Mouse (Mus musculus): ENCODE data around the gene Ano4. TPM values are rescaled to one million over a fixed set of nuclear protein-coding genes. Genes with fewer than 3 reads are reported as not detected.

Gene Ano4
- polyA plus RNA-seq, 1 experiment, result not detected

DNA sequence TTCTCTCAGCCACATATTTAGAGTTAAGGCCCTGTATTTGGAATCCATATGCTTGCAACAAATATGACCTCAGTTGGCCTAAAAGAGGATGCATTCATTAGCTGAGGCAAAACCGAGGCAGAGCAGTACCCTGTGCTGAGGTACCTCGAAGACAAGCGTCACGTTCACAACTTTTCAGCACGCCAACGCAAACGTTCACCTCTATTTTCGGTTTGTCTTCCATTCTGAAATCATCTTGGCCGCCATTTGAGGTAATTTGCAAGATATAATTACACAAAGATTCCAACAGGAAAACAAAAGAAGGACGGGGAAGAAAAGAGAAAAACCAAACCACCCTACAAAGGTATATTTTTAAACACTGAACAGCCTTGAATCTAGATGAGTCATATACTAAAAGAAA, 148.1 kb downstream of the Ano4 start:
- H3K4me2 ChIP-seq (ENCODE audit: low read depth), result no peak overlapping the region
- no peaks in the 10 kb centered on the region for H3K79me2 ChIP-seq (ENCODE audit: control insufficient read depth, insufficient read depth)
- no peaks in the 10 kb centered on the region for H3K36me3 ChIP-seq (ENCODE audit: control insufficient read depth, insufficient read depth)
- H3ac ChIP-seq (ENCODE audit: control insufficient read depth, insufficient read length), result no peak overlapping the region
- TF ChIP-seq USF1 (IDR thresholded peaks at IDR 0.05; ENCODE audit: low read depth) (no peak), POLR2AphosphoS2 (IDR thresholded peaks at IDR 0.05; ENCODE audit: insufficient read length, low read depth) (no peak), TCF3 (IDR thresholded peaks at IDR 0.05; ENCODE audit: insufficient read length, low read depth) (no peak), SRF (IDR thresholded peaks at IDR 0.05; ENCODE audit: control insufficient read depth, insufficient read length, low read depth) (no peak), REST (IDR thresholded peaks at IDR 0.05; ENCODE audit: insufficient read depth, insufficient read length) (no peak), MYOG (IDR thresholded peaks at IDR 0.05; ENCODE audit: control insufficient read depth in 1 of 3, insufficient read depth in 1 of 3, insufficient read length in 2 of 3, low read depth in 2 of 3) (no peak), E2F4 (IDR thresholded peaks at IDR 0.05; ENCODE audit: insufficient read depth) (no peak), MAX (IDR thresholded peaks at IDR 0.05; ENCODE audit: low read depth) (no peak), MYOD1 (IDR thresholded peaks at IDR 0.05; ENCODE audit: control insufficient read depth in 1 of 3, insufficient read length in 2 of 3, low read depth in 2 of 3) (no peak), POLR2A (IDR thresholded peaks at IDR 0.05; ENCODE audit: insufficient read length, low read depth) (no peak), TCF12 (IDR thresholded peaks at IDR 0.05; ENCODE audit: insufficient read depth, poor library complexity, severe bottlenecking) (no peak), CEBPB (IDR thresholded peaks at IDR 0.05; ENCODE audit: insufficient read depth, poor library complexity, severe bottlenecking) (no peak)
- no peaks in the 10 kb centered on the region for H3K27me3 ChIP-seq (ENCODE audit: control insufficient read depth, insufficient read depth, insufficient read length)
- no peak overlapping the region for H3K4me3 ChIP-seq

DNA sequence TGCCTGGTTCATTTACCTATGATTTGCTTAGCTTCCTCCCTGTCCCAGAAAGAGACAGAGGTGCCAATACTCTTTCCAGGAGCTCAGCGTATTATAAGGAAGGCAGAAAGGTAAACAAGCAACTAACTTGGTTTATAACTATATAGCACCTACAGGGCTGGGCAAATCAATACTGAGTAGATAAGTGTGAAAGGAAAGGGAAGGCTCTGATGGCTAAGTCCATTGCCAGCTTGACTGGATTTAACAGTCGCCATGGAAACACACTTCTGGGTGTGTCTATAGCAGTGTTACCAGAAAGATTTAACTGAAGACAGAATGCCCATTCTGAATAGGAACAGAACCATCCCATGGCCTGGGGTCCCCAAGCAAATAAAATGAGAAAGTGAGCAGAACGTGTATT, 149.5 kb downstream of the Ano4 start:
- Histone ChIP-seq H3K79me2 (ENCODE audit: control insufficient read depth, insufficient read depth) (no peaks in the 10 kb centered on the region), H3ac (ENCODE audit: control insufficient read depth, insufficient read length) (no peak overlapping the region), H3K36me3 (ENCODE audit: control insufficient read depth, insufficient read depth) (no peaks in the 10 kb centered on the region), H3K4me3 (no peak overlapping the region), H3K4me2 (ENCODE audit: low read depth) (no peak overlapping the region), H3K27me3 (ENCODE audit: control insufficient read depth, insufficient read depth, insufficient read length) (no peaks in the 10 kb centered on the region)
- TF ChIP-seq MAX (IDR thresholded peaks at IDR 0.05; ENCODE audit: low read depth) (no peak), TCF3 (IDR thresholded peaks at IDR 0.05; ENCODE audit: insufficient read length, low read depth) (no peak), MYOD1 (IDR thresholded peaks at IDR 0.05; ENCODE audit: control insufficient read depth in 1 of 3, insufficient read length in 2 of 3, low read depth in 2 of 3) (no peak), REST (IDR thresholded peaks at IDR 0.05; ENCODE audit: insufficient read depth, insufficient read length) (no peak), MYOG (IDR thresholded peaks at IDR 0.05; ENCODE audit: control insufficient read depth in 1 of 3, insufficient read depth in 1 of 3, insufficient read length in 2 of 3, low read depth in 2 of 3) (no peak), USF1 (IDR thresholded peaks at IDR 0.05; ENCODE audit: low read depth) (no peak), SRF (IDR thresholded peaks at IDR 0.05; ENCODE audit: control insufficient read depth, insufficient read length, low read depth) (no peak), POLR2A (IDR thresholded peaks at IDR 0.05; ENCODE audit: insufficient read length, low read depth) (no peak), POLR2AphosphoS2 (IDR thresholded peaks at IDR 0.05; ENCODE audit: insufficient read length, low read depth) (no peak), CEBPB (IDR thresholded peaks at IDR 0.05; ENCODE audit: insufficient read depth, poor library complexity, severe bottlenecking) (no peak), TCF12 (IDR thresholded peaks at IDR 0.05; ENCODE audit: insufficient read depth, poor library complexity, severe bottlenecking) (no peak), E2F4 (IDR thresholded peaks at IDR 0.05; ENCODE audit: insufficient read depth) (no peak)

DNA sequence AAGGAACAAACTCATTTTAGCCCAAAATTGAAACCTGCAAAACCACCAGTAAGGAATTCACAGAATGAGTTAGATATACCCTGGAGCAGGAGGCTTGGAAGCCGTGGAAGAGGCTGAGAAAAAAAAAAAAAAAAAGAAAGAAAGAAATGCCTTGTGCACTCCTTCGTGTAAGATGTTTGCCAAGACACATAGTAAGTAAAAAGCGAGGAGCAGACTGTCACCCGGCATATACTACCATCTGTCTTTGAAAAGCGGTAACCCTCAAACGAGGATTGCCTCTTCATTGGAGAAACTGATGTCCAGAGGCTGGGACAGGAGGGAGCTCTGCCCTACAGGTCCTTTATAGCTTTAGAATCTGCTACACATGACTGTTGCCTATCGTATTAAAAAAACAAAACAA, 150.1 kb downstream of the Ano4 start:
- TF ChIP-seq POLR2A (IDR thresholded peaks at IDR 0.05; ENCODE audit: insufficient read length, low read depth) (no peak), SRF (IDR thresholded peaks at IDR 0.05; ENCODE audit: control insufficient read depth, insufficient read length, low read depth) (no peak), REST (IDR thresholded peaks at IDR 0.05; ENCODE audit: insufficient read depth, insufficient read length) (no peak), CEBPB (IDR thresholded peaks at IDR 0.05; ENCODE audit: insufficient read depth, poor library complexity, severe bottlenecking) (no peak), MAX (IDR thresholded peaks at IDR 0.05; ENCODE audit: low read depth) (no peak), USF1 (IDR thresholded peaks at IDR 0.05; ENCODE audit: low read depth) (no peak), E2F4 (IDR thresholded peaks at IDR 0.05; ENCODE audit: insufficient read depth) (no peak), MYOD1 (IDR thresholded peaks at IDR 0.05; ENCODE audit: control insufficient read depth in 1 of 3, insufficient read length in 2 of 3, low read depth in 2 of 3) (no peak), TCF12 (IDR thresholded peaks at IDR 0.05; ENCODE audit: insufficient read depth, poor library complexity, severe bottlenecking) (no peak), MYOG (IDR thresholded peaks at IDR 0.05; ENCODE audit: control insufficient read depth in 1 of 3, insufficient read depth in 1 of 3, insufficient read length in 2 of 3, low read depth in 2 of 3) (no peak), TCF3 (IDR thresholded peaks at IDR 0.05; ENCODE audit: insufficient read length, low read depth) (no peak), POLR2AphosphoS2 (IDR thresholded peaks at IDR 0.05; ENCODE audit: insufficient read length, low read depth) (no peak)
- H3K36me3 ChIP-seq (ENCODE audit: control insufficient read depth, insufficient read depth), result no peaks in the 10 kb centered on the region

DNA sequence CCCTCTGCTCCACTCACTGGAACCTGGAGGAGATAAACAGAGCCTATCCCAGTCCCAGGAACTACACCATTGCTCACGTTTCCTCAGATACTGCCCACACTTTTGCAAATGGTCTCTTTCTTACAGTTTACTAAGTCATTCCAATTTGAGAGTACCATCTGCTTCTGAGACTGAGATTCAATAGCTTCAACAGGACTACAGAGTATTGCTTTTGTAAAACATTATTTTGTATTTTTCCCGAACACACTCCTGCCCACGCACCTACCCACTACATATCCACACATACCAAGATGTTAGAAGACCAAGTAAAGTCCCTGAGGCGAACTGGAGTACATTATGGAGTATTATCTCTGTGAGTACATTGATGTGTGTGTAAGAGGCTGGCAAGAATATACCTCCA, 166.6 kb downstream of the Ano4 start:
- Histone ChIP-seq H3K4me2 (ENCODE audit: low read depth) (no peak overlapping the region), H3ac (ENCODE audit: control insufficient read depth, insufficient read length) (no peak overlapping the region), H3K79me2 (ENCODE audit: control insufficient read depth, insufficient read depth) (no peaks in the 10 kb centered on the region), H3K27me3 (ENCODE audit: control insufficient read depth, insufficient read depth, insufficient read length) (no peaks in the 10 kb centered on the region), H3K36me3 (ENCODE audit: control insufficient read depth, insufficient read depth) (no peaks in the 10 kb centered on the region), H3K4me3 (no peak overlapping the region)
- TF ChIP-seq E2F4 (IDR thresholded peaks at IDR 0.05; ENCODE audit: insufficient read depth) (no peak), POLR2AphosphoS2 (IDR thresholded peaks at IDR 0.05; ENCODE audit: insufficient read length, low read depth) (no peak), MAX (IDR thresholded peaks at IDR 0.05; ENCODE audit: low read depth) (no peak), POLR2A (IDR thresholded peaks at IDR 0.05; ENCODE audit: insufficient read length, low read depth) (no peak), TCF12 (IDR thresholded peaks at IDR 0.05; ENCODE audit: insufficient read depth, poor library complexity, severe bottlenecking) (no peak)

More for the DNA sequence above, 150.1 kb downstream of the Ano4 start:
- Histone ChIP-seq H3ac (ENCODE audit: control insufficient read depth, insufficient read length) (no peak overlapping the region), H3K27me3 (ENCODE audit: control insufficient read depth, insufficient read depth, insufficient read length) (no peaks in the 10 kb centered on the region), H3K4me3 (no peak overlapping the region), H3K4me2 (ENCODE audit: low read depth) (no peak overlapping the region), H3K79me2 (ENCODE audit: control insufficient read depth, insufficient read depth) (no peaks in the 10 kb centered on the region)

DNA sequence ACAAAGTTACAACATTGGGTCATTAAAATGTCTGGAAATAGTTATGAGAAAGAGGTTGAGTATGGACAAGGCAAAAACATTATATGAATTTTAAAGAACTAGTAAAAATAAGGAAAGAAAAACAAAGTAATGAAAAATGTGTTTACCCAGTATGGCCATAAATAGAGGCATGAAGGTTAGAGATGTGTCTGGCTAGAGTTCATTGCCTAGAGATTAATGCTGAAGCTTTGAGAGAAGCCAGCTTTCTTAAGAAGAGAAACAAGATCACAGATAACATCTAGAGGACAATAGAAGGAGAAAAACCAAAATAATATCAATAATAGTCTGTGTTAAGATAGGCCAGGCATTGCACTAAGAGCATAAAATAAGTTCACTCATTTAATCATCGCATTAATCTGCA, 180.0 kb downstream of the Ano4 start:
- Histone ChIP-seq H3ac (ENCODE audit: control insufficient read depth, insufficient read length) (no peak overlapping the region), H3K79me2 (ENCODE audit: control insufficient read depth, insufficient read depth) (no peaks in the 10 kb centered on the region), H3K36me3 (ENCODE audit: control insufficient read depth, insufficient read depth) (no peaks in the 10 kb centered on the region), H3K4me2 (ENCODE audit: low read depth) (no peak overlapping the region), H3K27me3 (ENCODE audit: control insufficient read depth, insufficient read depth, insufficient read length) (no peaks in the 10 kb centered on the region), H3K4me3 (no peak overlapping the region)
- TF ChIP-seq TCF3 (IDR thresholded peaks at IDR 0.05; ENCODE audit: insufficient read length, low read depth) (no peak), E2F4 (IDR thresholded peaks at IDR 0.05; ENCODE audit: insufficient read depth) (no peak), POLR2A (IDR thresholded peaks at IDR 0.05; ENCODE audit: insufficient read length, low read depth) (no peak), MAX (IDR thresholded peaks at IDR 0.05; ENCODE audit: low read depth) (no peak), CEBPB (IDR thresholded peaks at IDR 0.05; ENCODE audit: insufficient read depth, poor library complexity, severe bottlenecking) (no peak), MYOG (IDR thresholded peaks at IDR 0.05; ENCODE audit: control insufficient read depth in 1 of 3, insufficient read depth in 1 of 3, insufficient read length in 2 of 3, low read depth in 2 of 3) (no peak), REST (IDR thresholded peaks at IDR 0.05; ENCODE audit: insufficient read depth, insufficient read length) (no peak), POLR2AphosphoS2 (IDR thresholded peaks at IDR 0.05; ENCODE audit: insufficient read length, low read depth) (no peak), USF1 (IDR thresholded peaks at IDR 0.05; ENCODE audit: low read depth) (no peak), TCF12 (IDR thresholded peaks at IDR 0.05; ENCODE audit: insufficient read depth, poor library complexity, severe bottlenecking) (no peak), SRF (IDR thresholded peaks at IDR 0.05; ENCODE audit: control insufficient read depth, insufficient read length, low read depth) (no peak), MYOD1 (IDR thresholded peaks at IDR 0.05; ENCODE audit: control insufficient read depth in 1 of 3, insufficient read length in 2 of 3, low read depth in 2 of 3) (no peak)
